Mouse (Mus musculus) activated CD4-positive, CD25-positive, alpha-beta regulatory T cell, adult 4 months (primary cell): ENCODE results near the gene Gm11634. TPM values are rescaled to one million over a fixed set of nuclear protein-coding genes. Genes with fewer than 3 reads are reported as not detected.
"Not testable (repeated sequence)": the region's sequence is repeated elsewhere in the genome, so short reads cannot be mapped to it uniquely, and the experiment has no call there.

Experiments
- ATAC-seq: one replicate; pipeline ENCODE4 v1.8.0; 2017
- polyA plus RNA-seq, 2 experiments: library from polyadenylated mRNA; unstranded; fragments of 100-300 nt; shearing (Covaris generic); gene quantifications; one replicate each; pipeline ENCODE4 v1.2.1; 2017

Gene Gm11634
- polyA plus RNA-seq, 2 experiments from 2014 or later: not detected

GRCm38 (mm10) chr11:101616948-101617767 lies 18.1 kb upstream of the Gm11634 start:
- ATAC-seq: no peak

- no peak for ATAC-seq
These were observed 17.0 kb upstream of the Gm11634 start for GRCm38 (mm10) chr11:101616104-101616503.

DNA sequence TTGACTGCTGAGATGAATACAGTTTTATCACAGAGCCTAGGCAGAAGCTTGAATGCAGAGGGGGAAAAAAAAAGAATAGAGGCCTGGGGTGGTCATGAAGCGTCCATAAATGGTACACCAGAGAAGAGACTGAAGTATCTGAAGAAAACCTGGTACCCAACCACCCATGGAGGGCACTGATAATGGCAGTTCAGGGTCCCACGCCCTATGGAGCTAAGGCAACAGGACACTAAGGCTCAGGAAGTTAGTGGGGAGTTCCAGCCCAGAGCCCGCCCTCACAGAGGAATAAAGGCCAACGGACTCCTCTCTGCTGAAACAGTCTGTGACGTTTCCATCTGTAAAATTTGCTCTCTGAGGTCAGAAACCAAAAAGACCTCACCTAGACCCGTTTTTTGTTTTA lies 16.3 kb upstream of the Gm11634 start:
- no peak for ATAC-seq

DNA sequence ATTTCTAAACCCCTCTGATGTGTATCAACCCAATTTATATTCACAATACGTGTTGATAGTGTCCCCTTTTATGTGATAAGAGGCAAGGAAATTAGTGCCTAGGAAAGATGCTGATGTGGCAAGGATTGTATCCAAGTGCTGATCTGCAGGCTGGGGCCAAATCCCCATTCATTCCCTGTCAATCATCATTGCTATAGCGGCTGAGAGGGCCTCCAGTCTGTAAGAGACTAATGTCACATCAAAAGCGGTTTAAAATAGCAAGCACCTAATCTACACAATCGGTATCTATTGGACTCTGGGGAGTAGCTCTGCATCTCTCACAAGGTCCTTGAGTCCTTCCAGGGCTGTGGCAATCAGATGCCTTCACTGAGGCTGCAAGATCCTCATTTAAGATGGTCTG lies 15.1 kb upstream of the Gm11634 start:
- ATAC-seq: no peak

DNA sequence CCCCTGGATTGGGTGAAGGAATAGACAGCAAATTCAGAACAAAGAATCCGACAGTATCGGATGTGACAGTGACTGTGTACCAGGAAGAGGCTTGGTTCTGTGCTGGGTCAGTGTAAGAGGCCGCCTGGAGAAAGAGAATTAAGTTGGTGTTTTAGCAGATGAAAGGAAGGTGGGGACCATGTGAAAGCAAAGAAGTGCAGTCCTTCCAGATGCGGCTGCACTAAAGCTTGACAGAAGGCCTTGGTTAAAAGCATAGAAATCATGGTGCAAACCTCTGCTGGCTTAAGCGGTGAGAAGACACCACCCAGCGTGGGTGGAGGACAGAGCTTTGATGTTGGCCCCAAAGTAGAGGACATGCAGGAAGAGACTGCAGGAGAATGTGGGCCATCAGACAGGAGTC lies 14.5 kb upstream of the Gm11634 start:
- ATAC-seq: no peak

DNA sequence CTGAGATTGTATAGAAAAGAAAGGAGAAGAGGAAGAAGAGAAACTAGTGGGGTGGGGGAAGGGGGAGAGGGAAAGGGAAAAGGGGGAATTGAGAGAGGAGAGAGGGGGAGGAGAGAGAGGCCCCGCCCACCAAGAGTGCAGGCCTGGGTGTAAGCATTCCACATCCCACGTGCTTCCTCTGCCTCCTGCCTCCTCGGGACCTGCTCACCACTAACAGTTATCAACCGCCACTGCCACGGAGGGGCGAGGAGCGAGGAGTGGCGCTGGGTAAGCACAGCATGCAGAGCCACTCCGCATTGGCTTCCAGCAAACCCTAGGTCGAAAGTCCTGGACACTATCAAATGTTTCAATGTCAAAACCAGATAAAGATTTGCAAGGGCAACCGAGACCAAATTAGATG lies 11.4 kb upstream of the Gm11634 start:
- ATAC-seq: no peak

DNA sequence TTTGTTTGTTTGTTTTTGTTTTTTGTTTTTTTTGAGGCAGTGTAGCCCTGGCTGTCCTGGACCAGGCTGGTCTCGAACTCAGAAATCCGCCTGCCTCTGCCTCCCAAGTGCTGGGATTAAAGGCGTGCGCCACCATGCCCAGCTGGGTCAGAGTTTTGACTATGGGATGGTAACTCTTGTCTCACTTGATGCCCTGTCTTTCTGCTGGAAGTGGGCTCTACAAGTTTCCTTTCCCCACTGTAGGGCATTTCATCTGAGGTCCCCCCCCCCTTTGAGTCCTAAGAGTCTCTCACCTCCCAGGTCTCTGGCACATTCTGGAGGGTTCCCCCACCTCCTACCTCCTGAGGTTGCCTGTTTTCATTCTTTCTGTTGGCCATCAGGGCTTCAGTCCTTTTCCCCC lies 8.1 kb upstream of the Gm11634 start:
- not testable (repeated sequence) for ATAC-seq

DNA sequence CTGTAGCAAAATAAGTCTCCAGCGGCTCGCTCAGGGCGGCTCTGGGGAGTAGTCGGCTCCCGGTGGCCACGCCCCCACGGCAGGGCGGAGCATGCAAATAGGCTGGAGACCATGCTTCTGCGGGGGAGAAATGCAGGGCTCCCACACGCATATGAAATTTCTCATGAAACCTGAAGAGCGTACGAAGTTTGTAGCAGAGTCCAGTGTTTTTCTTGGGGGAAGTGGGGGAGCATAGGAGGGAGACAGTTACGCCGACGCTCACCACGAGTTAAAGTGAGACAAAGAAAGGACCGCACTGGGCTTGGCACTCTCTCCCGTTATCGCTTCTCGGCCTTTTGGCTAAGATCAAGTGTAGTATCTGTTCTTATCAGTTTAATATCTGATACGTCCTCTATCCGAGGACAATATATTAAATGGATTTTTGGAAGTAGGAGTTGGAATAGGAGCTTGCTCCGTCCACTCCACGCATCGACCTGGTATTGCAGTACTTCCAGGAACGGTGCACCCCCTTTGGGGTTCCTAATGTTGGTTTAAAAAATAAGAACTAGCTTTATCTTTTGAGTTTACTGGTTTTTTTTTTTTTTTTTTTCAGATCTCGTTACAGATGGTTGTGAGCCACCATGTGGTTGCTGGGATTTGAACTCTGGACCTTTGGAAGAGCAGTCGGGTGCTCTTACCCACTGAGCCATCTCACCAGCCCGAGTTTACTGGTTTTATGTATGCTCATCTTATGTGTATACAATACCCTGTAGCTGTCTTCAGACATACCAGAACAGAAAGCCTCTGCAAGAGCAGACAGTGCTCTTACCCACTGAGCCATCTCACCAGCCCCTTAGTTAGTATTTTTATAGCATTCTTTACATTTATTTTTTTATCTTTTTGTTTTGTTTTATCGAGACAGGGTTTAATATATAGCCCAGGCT lies 5.7 kb upstream of the Gm11634 start:
- peak; percentile 71 for ATAC-seq

DNA sequence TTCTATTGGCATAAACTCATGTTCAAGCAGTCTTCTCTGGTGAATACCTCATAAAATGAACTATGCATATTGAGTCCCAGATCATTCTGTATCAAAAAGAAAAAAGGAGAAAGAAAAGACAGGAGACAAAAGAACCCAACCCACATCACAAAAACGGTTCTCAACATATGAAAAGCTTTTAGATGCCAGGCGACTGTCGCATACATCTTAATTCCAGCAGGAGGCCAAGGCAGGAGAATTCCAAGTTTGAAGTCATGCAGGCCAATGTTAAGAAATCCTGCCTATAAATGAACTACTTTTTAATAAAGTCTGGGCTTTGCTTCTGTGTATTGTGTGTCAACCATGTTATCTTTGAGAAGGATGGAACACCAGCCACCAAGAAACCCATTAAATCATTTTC lies 5.1 kb upstream of the Gm11634 start:
- no peak for ATAC-seq

DNA sequence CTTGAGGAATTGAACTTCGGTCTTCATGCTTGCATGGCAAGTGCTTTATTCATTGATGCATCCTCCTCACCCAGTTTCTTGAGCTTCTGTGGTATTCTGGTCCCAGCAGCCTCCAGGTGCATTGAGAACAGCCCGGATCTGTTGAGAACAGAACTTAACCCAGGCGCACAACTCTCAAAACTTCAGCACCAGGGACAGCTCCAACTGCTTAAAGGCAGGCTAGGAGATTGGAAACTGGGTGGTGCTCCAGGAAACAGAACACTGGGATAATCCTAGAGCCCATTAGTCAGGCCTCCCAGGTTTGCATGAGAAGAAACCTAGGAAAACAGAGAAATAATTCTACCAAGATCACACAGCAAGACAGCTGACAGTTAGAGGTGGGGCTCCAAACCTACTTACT lies 3.4 kb upstream of the Gm11634 start:
- no peak for ATAC-seq

DNA sequence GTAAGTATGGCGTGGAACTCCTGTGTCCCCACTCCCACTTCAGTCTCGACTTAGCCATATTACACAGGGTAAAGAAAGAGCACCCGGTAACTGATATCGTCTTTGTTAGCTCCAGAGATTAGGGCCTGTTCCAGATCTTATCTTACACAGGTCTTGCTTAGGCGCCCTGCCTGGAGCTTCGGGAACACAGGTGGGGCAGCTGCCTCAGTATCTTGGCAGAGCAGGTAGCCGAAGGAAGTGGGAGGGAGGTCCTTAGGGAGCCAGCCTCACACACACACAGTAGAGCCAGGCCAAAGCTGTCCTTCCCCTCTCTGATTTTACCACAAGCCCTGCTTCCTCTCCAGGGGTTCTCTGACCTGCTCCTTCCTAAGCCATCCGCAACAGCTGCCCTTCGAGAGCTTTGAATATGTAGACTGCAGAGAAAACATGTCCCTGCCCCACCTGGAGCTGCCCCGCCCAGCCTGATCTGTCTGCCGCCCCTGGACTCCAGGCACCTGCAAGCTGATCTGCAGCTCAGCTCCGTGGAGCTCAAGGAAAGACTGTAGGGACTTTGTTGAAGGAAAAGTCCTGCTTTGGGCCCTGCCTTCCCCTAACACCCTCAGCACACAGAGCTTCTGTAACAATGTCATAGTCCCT lies 8.9 kb downstream of the Gm11634 start:
- ATAC-seq: no peak

- ATAC-seq: peak; percentile 40
These were observed 9.6 kb downstream of the Gm11634 start for GRCm38 (mm10) chr11:101589444-101589843.

- ATAC-seq: no peak
These were observed 10.2 kb downstream of the Gm11634 start for GRCm38 (mm10) chr11:101588868-101589267.

GRCm38 (mm10) chr11:101587676-101588075 lies 11.4 kb downstream of the Gm11634 start:
- ATAC-seq: no peak

GRCm38 (mm10) chr11:101585805-101586204 lies 13.3 kb downstream of the Gm11634 start:
- no peak for ATAC-seq

DNA sequence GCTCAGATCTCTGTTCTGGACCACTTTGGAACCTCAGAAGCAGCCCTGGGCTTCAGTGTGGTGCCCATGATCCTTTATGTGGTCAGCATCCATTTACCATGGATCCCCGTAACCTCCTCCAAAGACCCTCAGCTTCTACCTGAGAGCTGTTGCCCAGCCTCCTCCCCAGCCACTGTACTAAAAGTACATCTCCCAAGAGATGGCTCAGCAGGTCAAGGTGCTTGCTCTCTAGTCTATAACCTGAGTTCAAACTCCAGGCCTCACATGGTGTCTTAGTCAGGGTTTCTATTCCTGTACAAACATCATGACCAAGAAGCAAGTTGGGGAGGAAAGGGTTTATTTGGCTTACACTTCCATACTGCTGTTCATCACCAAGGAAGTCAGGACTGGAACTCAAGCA lies 14.0 kb downstream of the Gm11634 start:
- ATAC-seq: not testable (repeated sequence)

- no peak for ATAC-seq
These were observed 15.9 kb downstream of the Gm11634 start for GRCm38 (mm10) chr11:101583205-101583604.

- ATAC-seq: peak; percentile 23
These were observed 16.7 kb downstream of the Gm11634 start, which contains the start of gene Tmem106a for GRCm38 (mm10) chr11:101582054-101583035. Tmem106a (plus strand) TSS chr11:101582242.

DNA sequence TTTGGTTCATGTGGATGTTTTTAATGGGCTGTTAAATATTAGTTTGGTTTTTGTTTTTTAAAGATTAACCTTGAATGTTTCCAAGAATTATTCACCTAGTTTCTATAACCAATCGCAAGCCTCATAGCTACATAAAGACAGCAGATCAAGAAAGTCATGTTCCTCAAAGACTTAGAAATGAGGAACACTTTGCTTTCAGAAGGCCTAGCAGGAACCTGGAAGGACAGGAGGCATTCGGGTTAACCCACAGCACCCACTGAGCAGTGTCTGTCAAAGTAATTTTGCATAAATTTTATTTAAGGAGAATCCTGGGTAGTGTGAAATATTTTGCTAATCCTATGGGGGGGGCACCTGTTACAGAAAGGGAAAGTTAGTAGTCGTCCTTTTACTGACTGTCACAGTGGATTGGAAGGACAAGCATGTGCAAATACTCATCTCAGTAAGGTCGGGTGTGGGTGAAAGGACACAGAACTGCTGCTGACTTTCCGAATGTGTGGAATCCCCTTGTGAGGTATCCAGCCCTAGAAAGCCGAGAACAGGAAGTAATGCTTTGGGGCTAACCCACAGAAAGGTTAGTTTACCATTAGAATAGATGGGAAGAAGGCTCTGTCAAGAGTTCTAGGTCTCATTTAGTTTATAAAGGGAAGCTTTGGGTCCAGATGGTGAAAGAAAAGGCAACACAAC lies 17.8 kb downstream of the Gm11634 start:
- ATAC-seq: no peak

DNA sequence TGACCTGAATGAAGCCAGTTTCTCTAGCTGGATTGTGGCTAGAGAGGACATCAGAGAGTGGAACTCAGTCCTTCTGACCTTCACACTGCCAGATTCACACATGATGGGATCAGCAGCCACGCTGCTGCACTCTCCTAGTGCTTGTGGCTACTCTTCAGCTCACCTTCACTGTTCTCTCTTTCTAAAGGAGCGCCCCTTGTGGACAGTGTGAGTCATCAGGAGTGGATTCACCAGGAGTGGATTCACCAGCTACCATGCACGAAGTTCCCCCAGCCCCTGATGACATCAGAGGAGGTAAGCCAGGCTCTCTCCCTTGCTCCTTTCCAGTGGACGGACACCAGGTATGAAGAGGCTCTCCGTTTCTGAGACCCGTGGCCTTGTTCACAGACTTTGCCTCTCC lies 22.9 kb downstream of the Gm11634 start:
- no peak for ATAC-seq

- ATAC-seq: no peak
These were observed 30.6 kb downstream of the Gm11634 start for GRCm38 (mm10) chr11:101568421-101568820.
